Mouse (Mus musculus): ENCODE data around the gene Med13l. TPM values are rescaled to one million over a fixed set of nuclear protein-coding genes. Genes with fewer than 3 reads are reported as not detected.

Gene Med13l
- polyA plus RNA-seq, 1 experiment from 2014 or later: 15.3 TPM

- Histone ChIP-seq H3K4me1 (replicated peaks) (no peaks in the 10 kb centered on the region), H3K4me2 (no peak overlapping the region), H3K27ac (no peak overlapping the region), H3K27me3 (no peaks in the 10 kb centered on the region), H3K4me3 (no peak overlapping the region), H3K9ac (no peak overlapping the region), H3K9me3 (no peaks in the 10 kb centered on the region), H3K36me3 (no peaks in the 10 kb centered on the region)
- ATAC-seq (ENCODE audit: low FRiP score): no peak
- 52% methylated on average over 5 of the region's 5 CpGs for WGBS
These were observed 251.2 kb downstream of the Med13l start for GRCm38 (mm10) chr5:118811690-118812089.

- no peaks in the 10 kb centered on the region for H3K36me3 ChIP-seq
- H3K9ac ChIP-seq: no peak overlapping the region
- H3K4me1 ChIP-seq (replicated peaks): no peaks in the 10 kb centered on the region
- H3K27ac ChIP-seq: no peak overlapping the region
- WGBS: 86% methylated on average over 9 of the region's 9 CpGs
- H3K27me3 ChIP-seq: no peaks in the 10 kb centered on the region
- no peak overlapping the region for H3K4me3 ChIP-seq
- ATAC-seq (ENCODE audit: low FRiP score): no peak
- H3K9me3 ChIP-seq: no peaks in the 10 kb centered on the region
- H3K4me2 ChIP-seq: no peak overlapping the region
These were observed 251.9 kb downstream of the Med13l start for GRCm38 (mm10) chr5:118812421-118812820.

GRCm38 (mm10) chr5:118812947-118813401, 252.5 kb downstream of the Med13l start:
- H3K4me1 ChIP-seq (replicated peaks): no peaks in the 10 kb centered on the region
- no peak overlapping the region for H3K9ac ChIP-seq
- H3K4me2 ChIP-seq: no peak overlapping the region
- no peak for ATAC-seq (ENCODE audit: low FRiP score)
- WGBS: 80% methylated on average over 7 of the region's 7 CpGs
- H3K9me3 ChIP-seq: no peaks in the 10 kb centered on the region
- H3K27ac ChIP-seq: no peak overlapping the region
- no peaks in the 10 kb centered on the region for H3K36me3 ChIP-seq
- no peaks in the 10 kb centered on the region for H3K27me3 ChIP-seq
- no peak overlapping the region for H3K4me3 ChIP-seq

DNA sequence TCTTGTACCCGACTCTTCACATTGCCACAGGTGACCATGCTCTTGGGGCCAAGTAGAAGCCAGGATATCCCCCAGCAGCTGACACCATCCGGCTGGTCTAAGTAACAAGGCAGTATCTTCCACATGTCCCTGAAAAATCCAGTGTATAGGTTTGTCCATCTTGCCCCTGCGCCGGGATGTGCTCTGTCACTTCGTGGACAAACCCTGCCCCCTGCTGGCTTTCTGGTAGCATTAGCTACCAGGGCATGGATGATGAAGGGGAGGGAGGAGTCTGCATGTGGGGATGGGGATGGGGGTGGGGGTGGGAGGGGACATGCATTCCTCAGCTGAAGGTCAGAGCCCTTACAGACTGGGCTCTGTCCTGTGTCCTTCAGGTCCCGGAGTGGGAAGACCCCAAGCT, 253.6 kb downstream of the Med13l start:
- no peaks in the 10 kb centered on the region for H3K27me3 ChIP-seq
- H3K4me2 ChIP-seq: no peak overlapping the region
- H3K4me1 ChIP-seq (replicated peaks): no peaks in the 10 kb centered on the region
- no peaks in the 10 kb centered on the region for H3K36me3 ChIP-seq
- H3K4me3 ChIP-seq: no peak overlapping the region
- 53% methylated on average over 6 of the region's 6 CpGs for WGBS
- no peaks in the 10 kb centered on the region for H3K9me3 ChIP-seq
- ATAC-seq (ENCODE audit: low FRiP score): no peak
- H3K27ac ChIP-seq: no peak overlapping the region
- H3K9ac ChIP-seq: no peak overlapping the region

All from hindbrain, embryonic 13.5 days (tissue).